Mouse (Mus musculus): ENCODE data around the gene AC140267.1. TPM values are rescaled to one million over a fixed set of nuclear protein-coding genes. Genes with fewer than 3 reads are reported as not detected.

AC140267.1 gene
- 2.1 TPM in 1 of 2 replicates, not detected in the other for polyA plus RNA-seq (2014; fragmentation: Nextera tagmentation; extraction: Ambion mirVana)

DNA sequence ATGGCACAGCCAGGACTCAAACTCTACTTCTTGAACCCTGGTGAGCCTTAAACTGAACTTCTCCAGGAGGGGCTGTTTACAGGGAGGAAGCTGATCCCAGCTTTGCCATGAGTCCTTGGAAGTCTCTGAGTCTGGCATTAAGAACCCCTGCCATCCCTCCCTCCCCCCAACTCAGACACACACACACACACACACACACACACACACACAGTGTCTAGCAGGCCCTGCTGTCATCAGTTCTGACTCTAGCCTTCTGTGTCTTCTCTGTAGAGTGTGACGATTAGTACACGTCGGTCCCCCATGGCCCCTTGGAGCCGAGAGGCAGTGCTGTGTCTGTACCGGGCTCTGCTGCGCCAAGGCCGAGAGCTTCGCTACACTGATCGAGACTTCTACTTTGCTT lies at the start of gene AC140267.1:
Gene AC140267.1, plus strand, starts transcription at position 301 of the 400 bp plus-strand sequence.
- no peak within 1 kb of the TSS for H3K27ac ChIP-seq (replicated peaks; ENCODE audit: low read depth, low read length)
- ATAC-seq (ENCODE audit: low FRiP score, low TSS enrichment): no peak
- WGBS: 98% methylated on average over 9 of the region's 9 CpGs

DNA sequence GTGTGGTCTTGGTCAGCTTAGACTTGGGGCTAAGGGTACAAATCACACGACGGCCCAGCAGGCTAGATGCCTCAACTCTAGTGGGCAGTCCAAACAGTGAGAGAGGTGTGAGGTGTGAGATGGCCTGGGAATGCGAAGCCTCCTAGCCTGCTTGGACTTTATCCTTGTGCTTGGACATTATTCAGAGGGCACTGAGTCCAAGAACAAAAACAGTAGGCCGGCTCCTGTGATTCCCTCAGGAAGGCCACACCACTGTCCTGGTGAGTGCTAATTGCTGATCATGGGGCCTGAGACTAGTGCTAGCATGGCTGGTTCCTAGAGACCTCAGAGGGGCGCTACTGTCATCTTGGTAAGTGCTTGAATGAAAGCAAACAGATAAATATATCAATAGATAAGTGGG lies 46.7 kb upstream of the AC140267.1 start:
- Histone ChIP-seq H3K9me3 (ENCODE audit: control insufficient read depth, low read length) (no peaks in the 10 kb centered on the region), H3K27ac (replicated peaks; ENCODE audit: low read depth, low read length) (no peak overlapping the region), H3K4me3 (replicated peaks; ENCODE audit: low read depth, low read length) (no peak overlapping the region), H3K4me1 (ENCODE audit: control insufficient read depth, insufficient read depth, low read length) (peaks cover 8% of the 10 kb centered on the region), H3K36me3 (ENCODE audit: control insufficient read depth, insufficient read depth, low read length) (no peaks in the 10 kb centered on the region), H3K27me3 (ENCODE audit: control insufficient read depth, insufficient read depth, low read length) (no peaks in the 10 kb centered on the region), H3K4me2 (ENCODE audit: low read length) (no peak overlapping the region), H3K9ac (replicated peaks; ENCODE audit: low read length) (no peak overlapping the region)
- WGBS: 90% methylated on average over 5 of the region's 5 CpGs
- no peak for DNase-seq
- ATAC-seq (ENCODE audit: low FRiP score, low TSS enrichment): no peak

More for the DNA sequence above, at the start of gene AC140267.1:
- DNase-seq: no peak
- peak within 1 kb of the TSS; percentile 88 for H3K4me3 ChIP-seq (replicated peaks; ENCODE audit: low read depth, low read length)
- H3K9me3 ChIP-seq (ENCODE audit: control insufficient read depth, low read length): no peaks in the 10 kb centered on the region
- H3K4me2 ChIP-seq (ENCODE audit: low read length): peak within 1 kb of the TSS; percentile 92
- H3K9ac ChIP-seq (replicated peaks; ENCODE audit: low read length): peak within 1 kb of the TSS; percentile 76
- H3K27me3 ChIP-seq (ENCODE audit: control insufficient read depth, insufficient read depth, low read length): no peaks in the 10 kb centered on the region
- H3K4me1 ChIP-seq (ENCODE audit: control insufficient read depth, insufficient read depth, low read length): peaks cover 6% of the 10 kb centered on the region; the same call in 1 of the 2 replicates
- peaks cover 41% of the 10 kb centered on the region for H3K36me3 ChIP-seq (ENCODE audit: control insufficient read depth, insufficient read depth, low read length)

DNA sequence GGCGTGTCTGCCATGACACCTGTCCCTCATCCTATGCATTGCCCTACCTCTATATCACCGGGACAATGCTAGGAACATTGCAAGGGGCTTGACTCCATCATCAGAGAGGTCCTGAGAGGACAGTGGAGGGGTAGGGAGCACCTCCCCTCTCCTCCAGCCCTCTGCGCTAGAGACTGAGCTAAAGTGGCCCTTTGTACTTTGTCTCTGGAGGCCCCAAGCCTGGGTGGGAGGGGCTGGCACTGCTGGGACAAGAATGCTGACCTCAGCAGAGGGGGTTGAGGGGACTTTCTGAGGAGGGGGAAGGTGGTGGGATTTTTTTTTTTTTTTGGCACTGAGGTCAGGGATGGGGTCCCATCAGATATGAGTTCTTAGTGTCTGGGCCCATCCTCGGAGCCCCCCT lies 45.6 kb upstream of the AC140267.1 start:
- H3K27me3 ChIP-seq (ENCODE audit: control insufficient read depth, insufficient read depth, low read length): no peaks in the 10 kb centered on the region
- no peaks in the 10 kb centered on the region for H3K36me3 ChIP-seq (ENCODE audit: control insufficient read depth, insufficient read depth, low read length)
- H3K4me3 ChIP-seq (replicated peaks; ENCODE audit: low read depth, low read length): no peak overlapping the region
- no peaks in the 10 kb centered on the region for H3K9me3 ChIP-seq (ENCODE audit: control insufficient read depth, low read length)
- WGBS: 79% methylated on average over 4 of the region's 4 CpGs
- no peak overlapping the region for H3K27ac ChIP-seq (replicated peaks; ENCODE audit: low read depth, low read length)
- no peak for ATAC-seq (ENCODE audit: low FRiP score, low TSS enrichment)
- peaks cover 8% of the 10 kb centered on the region for H3K4me1 ChIP-seq (ENCODE audit: control insufficient read depth, insufficient read depth, low read length)
- H3K9ac ChIP-seq (replicated peaks; ENCODE audit: low read length): no peak overlapping the region
- no peak for DNase-seq
- no peak overlapping the region for H3K4me2 ChIP-seq (ENCODE audit: low read length)

DNA sequence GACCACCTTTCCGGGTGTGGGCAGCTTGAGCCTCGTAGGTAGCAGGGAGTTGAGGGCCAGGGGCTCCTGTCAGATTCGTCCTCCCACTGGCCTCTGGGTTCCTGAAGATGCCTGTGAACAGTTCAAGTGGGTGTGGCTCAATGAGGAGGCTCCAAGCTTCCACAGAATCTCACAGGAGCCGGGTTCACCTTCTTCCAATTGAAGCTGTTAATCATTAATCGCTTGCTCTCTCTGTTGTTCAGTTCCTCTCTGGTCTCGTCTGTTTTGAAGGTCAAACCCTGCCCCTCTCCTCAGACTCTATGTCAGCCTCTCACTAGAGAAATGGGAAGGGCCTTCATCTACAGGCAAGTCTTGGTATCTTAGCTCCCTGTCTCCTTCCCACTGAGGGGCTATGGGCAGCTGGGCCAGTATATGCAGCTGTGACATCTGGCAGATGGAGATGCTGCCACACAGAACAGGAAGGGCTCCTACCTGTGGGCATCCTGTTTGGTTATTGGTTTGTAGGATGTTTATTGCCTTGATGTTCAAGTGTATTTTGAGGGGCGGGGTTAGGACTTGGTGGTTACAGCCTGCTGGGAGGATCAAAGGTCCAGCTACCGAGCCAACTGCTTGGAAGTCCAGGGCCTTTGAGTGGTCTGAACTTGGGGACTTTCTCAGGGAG lies 43.9 kb upstream of the AC140267.1 start:
- WGBS: 81% methylated on average over 8 of the region's 8 CpGs
- Histone ChIP-seq H3K9me3 (ENCODE audit: control insufficient read depth, low read length) (no peaks in the 10 kb centered on the region), H3K27me3 (ENCODE audit: control insufficient read depth, insufficient read depth, low read length) (no peaks in the 10 kb centered on the region), H3K27ac (replicated peaks; ENCODE audit: low read depth, low read length) (no peak overlapping the region), H3K4me3 (replicated peaks; ENCODE audit: low read depth, low read length) (no peak overlapping the region), H3K36me3 (ENCODE audit: control insufficient read depth, insufficient read depth, low read length) (no peaks in the 10 kb centered on the region), H3K9ac (replicated peaks; ENCODE audit: low read length) (no peak overlapping the region), H3K4me2 (ENCODE audit: low read length) (no peak overlapping the region), H3K4me1 (ENCODE audit: control insufficient read depth, insufficient read depth, low read length) (peaks cover 8% of the 10 kb centered on the region)
- no peak for DNase-seq
- no peak for ATAC-seq (ENCODE audit: low FRiP score, low TSS enrichment)

DNA sequence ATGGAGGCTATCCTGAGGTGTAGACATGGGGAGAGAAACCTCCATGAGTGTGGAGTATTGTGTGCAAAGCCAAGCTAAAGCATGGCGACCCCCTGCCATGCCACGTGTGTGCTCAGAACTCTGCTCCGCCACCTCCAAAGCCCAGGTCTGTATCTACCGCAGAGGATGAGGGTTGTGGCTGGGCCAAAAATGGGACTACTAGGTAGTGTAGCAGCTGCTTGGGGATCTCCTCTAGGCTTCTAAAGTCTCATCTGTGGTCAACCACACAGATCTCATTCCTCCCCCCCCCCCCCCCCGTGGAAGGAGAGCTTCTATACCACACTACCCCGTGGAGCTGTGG lies 43.4 kb upstream of the AC140267.1 start:
- Histone ChIP-seq H3K36me3 (ENCODE audit: control insufficient read depth, insufficient read depth, low read length) (no peaks in the 10 kb centered on the region), H3K27me3 (ENCODE audit: control insufficient read depth, insufficient read depth, low read length) (no peaks in the 10 kb centered on the region), H3K4me1 (ENCODE audit: control insufficient read depth, insufficient read depth, low read length) (peaks cover 8% of the 10 kb centered on the region), H3K9me3 (ENCODE audit: control insufficient read depth, low read length) (no peaks in the 10 kb centered on the region), H3K9ac (replicated peaks; ENCODE audit: low read length) (no peak overlapping the region), H3K4me3 (replicated peaks; ENCODE audit: low read depth, low read length) (no peak overlapping the region), H3K4me2 (ENCODE audit: low read length) (no peak overlapping the region), H3K27ac (replicated peaks; ENCODE audit: low read depth, low read length) (no peak overlapping the region)
- ATAC-seq (ENCODE audit: low FRiP score, low TSS enrichment) (no peak), DNase-seq (no peak)
- 93% methylated on average over 6 of the region's 6 CpGs for WGBS

DNA sequence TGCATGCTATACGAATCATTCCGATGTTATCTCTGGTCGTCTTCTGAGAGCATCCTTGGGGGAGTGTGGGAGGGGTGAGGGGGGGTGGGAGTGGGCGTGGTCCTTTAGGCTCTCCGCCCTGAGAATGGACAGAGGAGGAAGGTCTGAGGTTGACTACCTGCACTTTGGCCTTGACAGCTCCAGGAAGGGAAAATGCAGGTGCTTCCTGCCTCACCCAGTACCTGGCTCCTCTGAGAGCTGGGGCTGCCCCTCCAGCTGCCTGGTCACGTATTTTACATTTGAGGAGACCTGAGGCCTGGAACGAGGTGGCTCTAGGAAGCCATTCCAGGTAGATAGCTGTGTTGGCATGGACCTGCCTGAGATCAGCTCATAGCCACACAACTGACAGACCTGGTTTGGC lies 42.8 kb upstream of the AC140267.1 start:
- Histone ChIP-seq H3K4me1 (ENCODE audit: control insufficient read depth, insufficient read depth, low read length) (peaks cover 8% of the 10 kb centered on the region), H3K27ac (replicated peaks; ENCODE audit: low read depth, low read length) (no peak overlapping the region), H3K27me3 (ENCODE audit: control insufficient read depth, insufficient read depth, low read length) (no peaks in the 10 kb centered on the region), H3K4me2 (ENCODE audit: low read length) (no peak overlapping the region), H3K9me3 (ENCODE audit: control insufficient read depth, low read length) (no peaks in the 10 kb centered on the region), H3K9ac (replicated peaks; ENCODE audit: low read length) (no peak overlapping the region), H3K4me3 (replicated peaks; ENCODE audit: low read depth, low read length) (no peak overlapping the region), H3K36me3 (ENCODE audit: control insufficient read depth, insufficient read depth, low read length) (no peaks in the 10 kb centered on the region)
- WGBS: 90% methylated on average over 7 of the region's 7 CpGs
- ATAC-seq (ENCODE audit: low FRiP score, low TSS enrichment) (no peak), DNase-seq (no peak)

DNA sequence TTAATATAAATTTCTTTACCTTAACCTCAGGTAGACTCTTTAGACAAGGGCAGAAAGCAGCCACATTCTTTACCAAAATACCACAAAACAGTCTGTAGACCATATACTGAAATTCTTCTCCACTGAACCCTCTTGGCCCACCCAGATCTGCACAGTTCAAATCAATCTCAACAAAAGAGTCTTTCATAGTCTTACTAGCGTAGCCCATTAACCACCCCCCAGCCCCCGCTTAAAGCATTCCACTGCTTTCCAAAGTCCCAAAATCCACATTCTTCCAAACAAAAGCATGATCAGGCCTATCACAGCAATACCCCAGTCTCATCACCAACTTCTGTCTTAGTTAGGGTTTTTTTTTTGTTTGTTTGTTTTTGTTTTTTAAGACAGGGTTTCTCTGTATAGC lies 36.1 kb upstream of the AC140267.1 start:
- ATAC-seq (ENCODE audit: low FRiP score, low TSS enrichment): no peak
- no peak overlapping the region for H3K4me3 ChIP-seq (replicated peaks; ENCODE audit: low read depth, low read length)

DNA sequence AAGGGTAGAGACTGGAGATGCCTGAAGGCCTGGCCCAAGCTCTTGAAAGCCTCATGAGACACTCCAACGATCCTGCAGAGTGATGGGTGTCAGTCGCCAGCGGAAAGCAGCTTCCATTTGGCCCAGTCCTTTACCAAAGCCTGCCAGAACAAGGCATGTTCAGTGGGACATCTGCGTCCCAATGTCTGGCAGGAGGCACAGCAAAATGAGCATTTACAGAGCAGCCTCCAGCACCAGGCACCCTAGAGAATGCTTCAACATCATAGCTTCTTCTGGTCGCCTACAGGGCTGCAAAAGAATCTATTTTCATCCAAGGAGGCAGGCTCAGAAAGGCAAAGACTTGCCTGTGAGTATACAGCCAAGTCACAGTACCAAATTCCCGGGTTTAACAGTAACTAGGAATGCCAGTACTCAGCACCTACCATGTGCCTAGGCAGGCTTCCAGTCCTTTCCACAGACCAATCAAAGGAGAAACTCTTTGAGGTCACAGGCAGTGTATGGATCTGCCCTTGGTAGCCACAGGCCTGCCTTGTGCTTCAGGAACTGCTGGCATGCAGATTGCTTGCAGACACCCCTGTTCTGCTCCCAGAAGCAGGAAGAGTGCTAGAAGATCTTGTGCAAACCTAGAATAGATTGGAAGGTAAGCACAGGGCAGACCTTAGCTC lies 33.4 kb upstream of the AC140267.1 start:
- DNase-seq: no peak
- H3K36me3 ChIP-seq (ENCODE audit: control insufficient read depth, insufficient read depth, low read length): no peaks in the 10 kb centered on the region
- H3K27ac ChIP-seq (replicated peaks; ENCODE audit: low read depth, low read length): no peak overlapping the region
- ATAC-seq (ENCODE audit: low FRiP score, low TSS enrichment): no peak
- H3K4me2 ChIP-seq (ENCODE audit: low read length): no peak overlapping the region
- WGBS: 89% methylated on average over 6 of the region's 6 CpGs
- H3K4me3 ChIP-seq (replicated peaks; ENCODE audit: low read depth, low read length): no peak overlapping the region
- no peaks in the 10 kb centered on the region for H3K9me3 ChIP-seq (ENCODE audit: control insufficient read depth, low read length)
- H3K4me1 ChIP-seq (ENCODE audit: control insufficient read depth, insufficient read depth, low read length): no peaks in the 10 kb centered on the region
- no peaks in the 10 kb centered on the region for H3K27me3 ChIP-seq (ENCODE audit: control insufficient read depth, insufficient read depth, low read length)
- no peak overlapping the region for H3K9ac ChIP-seq (replicated peaks; ENCODE audit: low read length)

More for the DNA sequence above, 36.1 kb upstream of the AC140267.1 start:
- Histone ChIP-seq H3K4me2 (ENCODE audit: low read length) (no peak overlapping the region), H3K9ac (replicated peaks; ENCODE audit: low read length) (no peak overlapping the region), H3K27ac (replicated peaks; ENCODE audit: low read depth, low read length) (no peak overlapping the region), H3K9me3 (ENCODE audit: control insufficient read depth, low read length) (no peaks in the 10 kb centered on the region), H3K4me1 (ENCODE audit: control insufficient read depth, insufficient read depth, low read length) (no peaks in the 10 kb centered on the region), H3K36me3 (ENCODE audit: control insufficient read depth, insufficient read depth, low read length) (no peaks in the 10 kb centered on the region), H3K27me3 (ENCODE audit: control insufficient read depth, insufficient read depth, low read length) (no peaks in the 10 kb centered on the region)
- no peak for DNase-seq
- 62% methylated on average over 2 of the region's 2 CpGs for WGBS

DNA sequence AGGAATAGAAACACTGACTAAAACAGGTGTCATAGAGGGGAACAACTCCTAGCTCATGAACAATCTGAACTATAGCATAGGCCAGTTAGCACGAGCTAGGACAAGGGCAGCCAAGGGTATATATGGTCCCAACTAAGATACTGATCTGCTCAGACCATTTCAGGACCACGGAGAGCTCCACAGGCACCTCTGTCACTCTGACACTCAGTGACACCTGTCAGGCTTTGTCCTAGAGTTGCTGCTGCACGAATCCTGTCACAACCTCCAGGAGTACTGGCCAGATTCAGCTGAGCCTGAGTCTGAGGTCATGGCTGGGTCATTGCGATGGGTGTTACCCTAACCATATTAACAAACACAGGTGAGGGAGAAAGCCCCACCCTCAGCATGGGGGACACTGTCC lies 32.2 kb upstream of the AC140267.1 start:
- Histone ChIP-seq H3K4me1 (ENCODE audit: control insufficient read depth, insufficient read depth, low read length) (no peaks in the 10 kb centered on the region), H3K4me3 (replicated peaks; ENCODE audit: low read depth, low read length) (no peak overlapping the region), H3K36me3 (ENCODE audit: control insufficient read depth, insufficient read depth, low read length) (no peaks in the 10 kb centered on the region), H3K27me3 (ENCODE audit: control insufficient read depth, insufficient read depth, low read length) (no peaks in the 10 kb centered on the region), H3K27ac (replicated peaks; ENCODE audit: low read depth, low read length) (no peak overlapping the region), H3K9ac (replicated peaks; ENCODE audit: low read length) (no peak overlapping the region), H3K9me3 (ENCODE audit: control insufficient read depth, low read length) (no peaks in the 10 kb centered on the region), H3K4me2 (ENCODE audit: low read length) (no peak overlapping the region)
- ATAC-seq (ENCODE audit: low FRiP score, low TSS enrichment) (no peak), DNase-seq (no peak)
- WGBS: 43% methylated on average over 4 of the region's 4 CpGs

All from midbrain, embryonic 14.5 days (tissue).